Mouse (Mus musculus): ENCODE results near the gene Rtn4r. TPM values are rescaled to one million over a fixed set of nuclear protein-coding genes. Genes with fewer than 3 reads are reported as not detected.

The Rtn4r gene
- polyA plus RNA-seq (2015; fragmentation: Nextera tagmentation; extraction: Ambion mirVana) = 0.84 and 1.0 TPM in 2 replicates

DNA sequence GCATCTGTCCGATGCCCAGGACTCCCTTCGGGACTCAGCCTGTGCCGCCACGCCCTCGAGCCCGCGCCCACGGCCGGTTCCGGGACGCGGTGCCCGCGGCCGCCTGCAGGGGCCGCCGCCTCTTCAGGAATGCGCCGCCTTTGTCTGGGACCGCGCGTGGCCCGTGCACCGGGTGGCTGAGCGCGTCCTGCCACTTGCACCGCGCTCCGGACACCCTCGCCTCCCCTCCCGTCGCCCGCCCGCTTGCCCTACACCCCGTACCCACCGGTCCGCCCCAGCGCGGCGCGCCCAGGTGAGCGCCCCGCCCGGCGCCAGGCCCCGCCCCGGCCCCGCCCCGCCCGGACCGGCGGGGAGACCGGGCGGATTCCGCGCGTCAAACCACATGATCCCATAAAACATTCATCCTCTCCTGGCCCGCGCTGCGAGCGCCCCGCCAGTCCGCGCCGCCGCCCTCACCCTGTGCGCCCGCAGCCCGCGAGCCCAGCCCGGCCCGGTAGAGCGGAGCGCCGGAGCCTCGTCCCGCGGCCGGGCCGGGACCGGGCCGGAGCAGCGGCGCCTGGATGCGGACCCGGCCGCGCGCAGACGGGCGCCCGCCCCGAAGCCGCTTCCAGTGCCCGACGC, at the start of gene Rtn4r:
TSS of gene Rtn4r (plus strand) at position 402 of the 621 bp plus-strand sequence.
- Histone ChIP-seq H3K9me3 (replicated peaks; ENCODE audit: control insufficient read depth, low read length) (no peaks in the 10 kb centered on the region), H3K27me3 (ENCODE audit: control insufficient read depth, insufficient read depth, low read length) (peaks cover 28% of the 10 kb centered on the region), H3K4me1 (ENCODE audit: control insufficient read depth, insufficient read depth, low read length) (peaks cover 8% of the 10 kb centered on the region), H3K4me3 (replicated peaks; ENCODE audit: low read length) (peak within 1 kb of the TSS; percentile 64), H3K9ac (ENCODE audit: low read length) (peak within 1 kb of the TSS; percentile 79), H3K4me2 (ENCODE audit: low read depth, low read length) (peak within 1 kb of the TSS; percentile 100), H3K27ac (ENCODE audit: low read length) (no peak within 1 kb of the TSS), H3K36me3 (ENCODE audit: control insufficient read depth, insufficient read depth, low read length) (no peaks in the 10 kb centered on the region)
- WGBS = under 1% methylated on average over 86 of the region's 96 CpGs
- ATAC-seq (ENCODE audit: insufficient read depth, low FRiP score) = peak; percentile 64

DNA sequence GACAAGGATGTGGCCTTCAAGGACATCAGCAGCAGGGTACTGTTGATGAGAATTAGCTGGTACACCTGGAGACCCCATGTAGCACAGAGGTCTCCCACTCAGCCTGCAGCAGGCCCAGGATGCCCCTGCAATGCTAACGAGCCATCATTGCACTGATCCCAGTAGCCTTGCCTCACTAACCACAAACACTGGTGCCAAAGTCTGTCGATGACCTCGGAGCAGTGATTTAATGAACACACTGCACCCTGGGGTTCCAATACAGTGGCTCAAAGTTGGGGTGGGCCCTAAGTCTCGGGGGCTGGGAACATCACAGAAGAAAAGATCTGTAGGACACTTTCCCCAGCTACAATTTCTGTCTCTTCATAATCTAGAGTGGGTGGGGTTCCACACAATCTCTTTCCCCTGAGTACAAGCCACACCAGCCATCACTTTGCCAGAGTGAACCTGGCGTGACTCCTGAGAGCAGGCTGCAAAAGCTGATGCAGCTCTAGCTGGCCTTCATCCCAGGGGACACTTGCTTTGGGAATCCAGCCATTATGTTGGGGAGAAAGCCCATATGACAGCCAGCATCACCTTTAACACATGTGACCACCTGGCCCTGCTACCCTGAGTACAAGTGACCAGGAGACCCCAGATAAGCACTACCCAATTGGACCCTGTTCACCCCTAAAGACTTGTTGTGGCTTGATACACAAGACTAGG, 49.0 kb upstream of the Rtn4r start:
- Histone ChIP-seq H3K9me3 (replicated peaks; ENCODE audit: control insufficient read depth, low read length) (no peaks in the 10 kb centered on the region), H3K9ac (ENCODE audit: low read length) (no peak overlapping the region), H3K36me3 (ENCODE audit: control insufficient read depth, insufficient read depth, low read length) (no peaks in the 10 kb centered on the region), H3K27ac (ENCODE audit: low read length) (no peak overlapping the region), H3K4me1 (ENCODE audit: control insufficient read depth, insufficient read depth, low read length) (peaks cover 7% of the 10 kb centered on the region; the same call in 1 of the 2 replicates), H3K27me3 (ENCODE audit: control insufficient read depth, insufficient read depth, low read length) (no peaks in the 10 kb centered on the region), H3K4me3 (replicated peaks; ENCODE audit: low read length) (no peak overlapping the region), H3K4me2 (ENCODE audit: low read depth, low read length) (no peak overlapping the region)
- ATAC-seq (ENCODE audit: insufficient read depth, low FRiP score) = no peak
- WGBS = 82% methylated on average over 5 of the region's 5 CpGs

DNA sequence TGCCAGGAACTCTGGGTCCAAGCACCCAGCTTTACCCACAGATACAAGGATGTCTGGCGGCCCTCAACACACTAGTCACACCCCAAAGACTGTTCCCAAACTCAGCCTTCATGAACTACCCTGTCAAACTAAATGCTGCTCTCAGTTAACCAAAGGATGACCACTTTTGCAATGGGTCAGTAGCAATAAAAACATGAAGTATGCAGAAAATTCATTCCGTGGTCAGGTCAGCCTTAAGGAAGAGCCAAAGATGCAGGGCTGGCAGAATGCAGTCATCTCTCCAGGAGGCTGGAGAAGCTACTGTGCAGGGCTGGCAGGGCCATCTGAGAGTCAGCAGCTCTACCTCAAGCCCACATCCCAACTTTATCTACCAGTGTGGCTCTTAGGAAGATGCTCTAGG, 48.1 kb upstream of the Rtn4r start:
- H3K27me3 ChIP-seq (ENCODE audit: control insufficient read depth, insufficient read depth, low read length) = no peaks in the 10 kb centered on the region
- H3K4me2 ChIP-seq (ENCODE audit: low read depth, low read length) = no peak overlapping the region
- no peak for ATAC-seq (ENCODE audit: insufficient read depth, low FRiP score)
- no peak overlapping the region for H3K9ac ChIP-seq (ENCODE audit: low read length)
- H3K27ac ChIP-seq (ENCODE audit: low read length) = no peak overlapping the region
- peaks cover 5% of the 10 kb centered on the region; the same call in 1 of the 2 replicates for H3K4me1 ChIP-seq (ENCODE audit: control insufficient read depth, insufficient read depth, low read length)
- no peaks in the 10 kb centered on the region for H3K9me3 ChIP-seq (replicated peaks; ENCODE audit: control insufficient read depth, low read length)
- no peaks in the 10 kb centered on the region for H3K36me3 ChIP-seq (ENCODE audit: control insufficient read depth, insufficient read depth, low read length)
- no peak overlapping the region for H3K4me3 ChIP-seq (replicated peaks; ENCODE audit: low read length)
- 90% methylated on average over 2 of the region's 2 CpGs for WGBS

DNA sequence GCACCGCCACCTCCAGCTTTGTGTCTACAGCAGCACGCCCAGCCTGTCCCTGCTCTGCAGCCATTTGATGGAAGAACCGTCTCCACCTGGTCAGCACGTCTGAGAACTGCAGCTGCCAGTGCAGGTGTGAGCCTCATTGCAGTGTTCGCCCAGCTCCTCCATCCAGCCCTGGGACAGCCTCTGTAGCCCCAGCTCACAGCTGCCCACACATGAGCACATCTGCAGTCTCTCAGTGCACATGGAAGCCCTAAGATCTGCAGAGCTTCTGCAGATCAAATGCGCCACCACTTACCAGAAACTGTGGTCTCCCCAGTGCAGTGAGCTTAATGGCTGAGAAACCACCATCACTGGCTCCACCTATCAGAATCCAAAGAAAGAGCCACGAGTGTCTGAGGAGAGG, 47.3 kb upstream of the Rtn4r start:
- Histone ChIP-seq H3K36me3 (ENCODE audit: control insufficient read depth, insufficient read depth, low read length) (no peaks in the 10 kb centered on the region), H3K27ac (ENCODE audit: low read length) (no peak overlapping the region), H3K27me3 (ENCODE audit: control insufficient read depth, insufficient read depth, low read length) (no peaks in the 10 kb centered on the region), H3K4me3 (replicated peaks; ENCODE audit: low read length) (no peak overlapping the region), H3K4me2 (ENCODE audit: low read depth, low read length) (no peak overlapping the region), H3K9me3 (replicated peaks; ENCODE audit: control insufficient read depth, low read length) (no peaks in the 10 kb centered on the region), H3K9ac (ENCODE audit: low read length) (no peak overlapping the region), H3K4me1 (ENCODE audit: control insufficient read depth, insufficient read depth, low read length) (no peaks in the 10 kb centered on the region; the same call in 1 of the 2 replicates)
- 78% methylated on average over 7 of the region's 7 CpGs for WGBS
- ATAC-seq (ENCODE audit: insufficient read depth, low FRiP score) = no peak

DNA sequence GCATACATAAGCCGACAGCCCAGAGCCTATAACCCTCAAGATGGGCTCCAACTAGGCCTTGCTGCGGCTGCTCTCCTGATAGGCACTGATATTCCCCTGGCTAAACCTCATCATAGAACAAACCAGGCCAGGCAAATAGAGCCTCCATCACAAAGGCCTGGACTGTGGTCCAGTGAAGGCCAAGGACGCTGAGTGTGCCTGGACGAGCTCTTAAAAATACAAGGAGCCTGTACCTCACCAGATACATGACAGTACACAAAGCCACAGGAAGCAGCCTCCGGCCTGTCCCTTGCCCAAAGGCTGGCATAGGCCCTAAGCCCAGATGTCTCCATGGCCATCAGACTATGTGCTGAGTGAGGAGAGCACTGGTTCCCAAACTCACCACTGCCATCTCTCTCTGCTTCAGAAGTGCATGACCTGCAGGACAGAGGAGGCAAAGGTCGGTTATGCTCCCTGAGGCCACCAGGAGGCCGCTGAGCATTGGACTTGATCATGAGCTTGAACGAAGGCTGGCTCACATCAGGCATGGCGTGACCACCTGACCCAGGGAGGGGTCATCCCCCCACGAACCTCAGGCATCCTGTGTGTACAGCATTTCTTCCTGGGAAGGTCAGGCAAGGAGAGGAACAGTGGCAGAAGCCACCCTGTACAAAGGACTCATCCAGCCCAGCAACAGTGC, 46.2 kb upstream of the Rtn4r start:
- Histone ChIP-seq H3K36me3 (ENCODE audit: control insufficient read depth, insufficient read depth, low read length) (no peaks in the 10 kb centered on the region), H3K27ac (ENCODE audit: low read length) (no peak overlapping the region), H3K4me2 (ENCODE audit: low read depth, low read length) (no peak overlapping the region), H3K9ac (ENCODE audit: low read length) (no peak overlapping the region), H3K4me1 (ENCODE audit: control insufficient read depth, insufficient read depth, low read length) (no peaks in the 10 kb centered on the region), H3K9me3 (replicated peaks; ENCODE audit: control insufficient read depth, low read length) (no peaks in the 10 kb centered on the region), H3K27me3 (ENCODE audit: control insufficient read depth, insufficient read depth, low read length) (no peaks in the 10 kb centered on the region), H3K4me3 (replicated peaks; ENCODE audit: low read length) (no peak overlapping the region)
- ATAC-seq (ENCODE audit: insufficient read depth, low FRiP score) = no peak
- 74% methylated on average over 10 of the region's 10 CpGs for WGBS

DNA sequence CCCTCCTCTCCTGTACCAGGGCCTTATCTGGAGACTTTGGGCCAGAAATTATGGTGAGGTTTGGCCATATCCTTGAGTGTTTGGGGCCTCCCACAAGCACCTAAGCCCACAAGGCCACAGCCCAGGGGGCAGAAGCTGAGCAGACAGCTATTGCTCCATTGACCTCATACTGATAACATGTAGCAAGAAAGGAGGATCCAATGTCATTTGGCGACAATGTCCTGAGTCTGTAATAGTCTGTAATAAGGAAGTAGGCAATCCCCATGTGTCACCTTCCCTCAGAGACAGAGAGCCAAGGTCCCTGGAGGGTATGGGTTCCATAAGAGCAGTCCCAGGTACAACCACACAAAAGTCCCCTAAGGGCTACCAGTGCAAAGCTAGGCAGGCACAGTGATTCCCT, 45.2 kb upstream of the Rtn4r start:
- Histone ChIP-seq H3K27ac (ENCODE audit: low read length) (no peak overlapping the region), H3K4me3 (replicated peaks; ENCODE audit: low read length) (no peak overlapping the region), H3K4me2 (ENCODE audit: low read depth, low read length) (no peak overlapping the region), H3K9ac (ENCODE audit: low read length) (no peak overlapping the region), H3K27me3 (ENCODE audit: control insufficient read depth, insufficient read depth, low read length) (no peaks in the 10 kb centered on the region), H3K4me1 (ENCODE audit: control insufficient read depth, insufficient read depth, low read length) (no peaks in the 10 kb centered on the region), H3K9me3 (replicated peaks; ENCODE audit: control insufficient read depth, low read length) (no peaks in the 10 kb centered on the region), H3K36me3 (ENCODE audit: control insufficient read depth, insufficient read depth, low read length) (no peaks in the 10 kb centered on the region)
- 76% methylated on average over 1 of the region's 1 CpGs for WGBS
- no peak for ATAC-seq (ENCODE audit: insufficient read depth, low FRiP score)

DNA sequence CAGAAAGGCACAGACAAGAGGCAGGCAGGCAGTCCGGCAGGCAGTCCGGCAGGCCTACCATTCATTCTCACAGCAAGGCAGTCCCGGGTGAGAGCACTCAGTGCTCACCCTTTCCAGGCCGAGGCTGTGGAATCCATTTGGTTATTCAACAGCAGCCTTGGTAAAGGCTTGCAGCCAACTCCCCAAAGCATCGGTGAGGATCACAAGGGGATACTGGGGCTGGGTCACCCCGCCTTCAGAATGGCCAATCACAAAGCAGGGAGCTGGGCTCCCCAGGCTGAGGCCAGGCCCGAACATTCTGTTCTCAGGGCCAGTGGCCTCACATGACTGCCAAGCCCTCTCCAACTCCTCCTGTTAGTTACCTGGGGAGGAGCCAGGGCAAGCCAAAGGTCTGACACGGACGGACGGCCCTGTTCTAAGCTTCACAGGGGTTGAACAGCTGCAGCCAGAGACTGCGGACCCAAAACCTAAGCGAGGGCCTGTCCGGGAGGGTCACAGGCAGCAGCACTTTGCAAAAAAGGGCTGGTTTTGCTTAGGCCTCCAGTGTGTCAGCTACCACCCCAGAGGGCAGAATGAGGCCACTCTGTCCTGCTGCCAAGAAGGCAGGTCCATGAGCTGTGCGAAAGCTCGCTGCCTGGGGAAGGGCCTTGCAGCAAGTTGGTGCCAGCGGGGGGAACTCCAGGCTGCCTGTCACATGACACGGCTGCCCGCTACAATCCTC, 44.1 kb upstream of the Rtn4r start:
- Histone ChIP-seq H3K36me3 (ENCODE audit: control insufficient read depth, insufficient read depth, low read length) (no peaks in the 10 kb centered on the region), H3K4me1 (ENCODE audit: control insufficient read depth, insufficient read depth, low read length) (peaks cover 3% of the 10 kb centered on the region; the same call in 1 of the 2 replicates), H3K9ac (ENCODE audit: low read length) (0 out of 2 replicates have a peak overlapping the region, but pooled peaks have one; percentile 8), H3K27ac (ENCODE audit: low read length) (0 out of 2 replicates have a peak overlapping the region, but pooled peaks have one; percentile 12), H3K9me3 (replicated peaks; ENCODE audit: control insufficient read depth, low read length) (no peaks in the 10 kb centered on the region), H3K27me3 (ENCODE audit: control insufficient read depth, insufficient read depth, low read length) (no peaks in the 10 kb centered on the region), H3K4me3 (replicated peaks; ENCODE audit: low read length) (no peak overlapping the region), H3K4me2 (ENCODE audit: low read depth, low read length) (no peak overlapping the region)
- 85% methylated on average over 18 of the region's 18 CpGs for WGBS
- no peak; the same call in 1 of the 2 replicates for ATAC-seq (ENCODE audit: insufficient read depth, low FRiP score)

DNA sequence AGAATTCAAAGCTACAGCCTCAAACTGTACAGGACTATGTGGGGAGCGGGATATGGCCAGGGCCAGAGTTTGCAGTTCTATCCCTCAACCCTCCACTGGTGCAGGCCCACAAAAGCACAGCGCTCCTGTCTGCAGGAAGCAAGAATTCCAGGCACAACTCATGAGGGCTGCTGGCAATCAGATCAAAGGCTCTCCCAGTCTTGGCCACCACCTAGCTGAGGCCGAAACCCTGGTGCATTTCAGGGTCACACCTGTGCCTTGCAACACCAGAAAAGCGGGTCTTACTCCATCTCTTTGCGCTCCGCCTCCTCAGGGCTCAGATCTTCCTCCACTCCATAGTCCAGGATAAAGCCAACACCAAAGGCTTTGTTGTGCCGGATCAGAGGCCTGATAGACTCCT, 43.2 kb upstream of the Rtn4r start:
- 82% methylated on average over 7 of the region's 7 CpGs for WGBS
- Histone ChIP-seq H3K4me3 (replicated peaks; ENCODE audit: low read length) (no peak overlapping the region), H3K4me1 (ENCODE audit: control insufficient read depth, insufficient read depth, low read length) (peaks cover 4% of the 10 kb centered on the region; the same call in 1 of the 2 replicates), H3K36me3 (ENCODE audit: control insufficient read depth, insufficient read depth, low read length) (no peaks in the 10 kb centered on the region), H3K9ac (ENCODE audit: low read length) (no peak overlapping the region), H3K9me3 (replicated peaks; ENCODE audit: control insufficient read depth, low read length) (no peaks in the 10 kb centered on the region), H3K4me2 (ENCODE audit: low read depth, low read length) (no peak overlapping the region), H3K27me3 (ENCODE audit: control insufficient read depth, insufficient read depth, low read length) (no peaks in the 10 kb centered on the region), H3K27ac (ENCODE audit: low read length) (no peak overlapping the region)
- ATAC-seq (ENCODE audit: insufficient read depth, low FRiP score) = no peak

Data from stomach, embryonic 16.5 days (tissue).